Mouse (Mus musculus) heart, postnatal 36 days (tissue): ENCODE measurements around the gene Pde4b. TPM values are rescaled to one million over a fixed set of nuclear protein-coding genes. Genes with fewer than 3 reads are reported as not detected.

Experiments used
- DNase-seq, 2 experiments: peaks; one replicate each; pipeline ENCODE4 v3.0.0; 2021 to 2022
- intact Hi-C: fragments of 180-260 bp; cut with DNase I; formaldehyde crosslinking; loops from one replicate; pipeline ENCODE4 v1.15.1; 2025
- total RNA-seq, 2 experiments: library from RNA; stranded (reverse); gene quantifications; 2 replicates each; pipeline ENCODE4 v1.2.3; 2021

Gene Pde4b
- total RNA-seq, 2 experiments from 2014 or later: 19.9 to 30.2 TPM

DNA sequence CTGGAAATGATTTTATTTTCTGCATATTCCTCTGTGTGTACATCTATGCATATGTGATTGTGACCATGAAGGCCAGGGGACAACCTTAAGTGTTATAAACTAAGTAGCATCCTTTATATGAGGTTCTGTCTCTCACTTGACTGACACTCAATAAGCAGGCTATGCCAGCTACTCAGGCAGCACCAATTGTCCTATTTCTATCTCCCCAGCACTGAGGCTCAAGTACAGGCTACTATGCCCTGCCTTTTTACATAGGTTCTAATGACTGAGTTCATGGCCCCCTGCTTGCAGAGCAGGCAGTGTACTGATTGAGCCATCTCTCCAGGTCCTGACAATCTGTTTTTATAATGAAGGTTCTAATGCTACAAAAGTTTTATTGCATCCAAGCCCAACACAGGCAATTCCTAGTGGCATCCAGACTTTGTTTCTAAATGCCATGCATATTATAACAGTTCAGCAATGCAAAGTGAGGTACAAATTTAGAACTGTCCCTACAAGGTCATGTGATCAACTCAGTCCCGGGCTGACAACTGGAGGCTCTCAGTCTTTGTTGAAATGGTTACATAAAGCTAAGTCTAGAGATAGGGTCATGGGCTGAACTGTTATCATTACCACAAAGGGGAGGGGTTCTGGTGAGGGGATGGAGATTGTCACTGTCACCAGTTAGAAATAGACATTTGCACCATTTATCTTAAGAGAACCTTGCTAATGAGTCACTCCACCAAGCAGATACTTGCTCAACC is 295.6 kb downstream of the Pde4b start:
- no peak for DNase-seq
- intact Hi-C loops: no loop called here

DNA sequence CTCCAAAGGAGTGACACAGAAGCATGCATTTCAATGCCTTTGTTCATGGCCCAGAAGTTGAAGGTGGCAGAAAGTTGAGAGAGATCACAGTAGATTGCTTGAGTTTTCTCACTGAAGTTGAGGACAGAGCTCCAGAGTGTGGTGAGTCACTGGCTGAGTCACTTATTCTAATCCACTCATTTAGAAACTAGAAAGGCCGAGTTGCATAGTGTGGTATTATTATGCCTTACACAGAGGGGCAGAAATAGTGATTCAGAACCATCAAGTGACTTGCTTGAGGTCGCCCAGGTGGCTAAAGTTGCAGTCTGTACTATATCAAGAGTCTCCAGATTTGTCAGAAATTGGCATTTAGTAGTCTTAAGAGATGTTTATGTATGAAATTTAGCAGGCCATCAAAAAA is 306.3 kb downstream of the Pde4b start:
- DNase-seq: no peak
- intact Hi-C loops: no loop called here

DNA sequence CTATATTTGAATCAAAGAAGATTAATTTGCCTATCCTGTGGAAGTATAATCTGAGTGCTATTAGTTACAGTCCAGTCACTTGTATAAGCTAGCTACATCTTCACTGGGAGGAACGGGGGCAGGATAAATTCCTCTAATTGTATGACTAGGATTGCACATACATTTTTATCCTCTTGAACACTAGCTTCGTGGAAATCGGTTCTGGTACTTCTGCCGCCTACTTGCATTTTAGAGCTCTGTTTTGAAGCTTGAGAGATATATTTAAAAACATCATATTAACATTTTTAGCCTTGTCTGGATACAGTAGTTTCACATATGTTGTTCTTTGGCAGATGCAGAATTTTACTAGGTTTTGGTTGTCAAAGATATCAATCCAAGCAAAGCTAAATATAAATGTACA is 310.0 kb downstream of the Pde4b start:
- intact Hi-C loops: no loop called here
- DNase-seq: no peak

GRCm38 (mm10) chr4:102398512-102398911 is 311.2 kb downstream of the Pde4b start:
- intact Hi-C loops: no loop called here
- no peak for DNase-seq

- intact Hi-C loops: no loop called here
These were observed 319.5 kb downstream of the Pde4b start for GRCm38 (mm10) chr4:102406848-102407247.

GRCm38 (mm10) chr4:102408132-102408531 is 320.8 kb downstream of the Pde4b start:
- no peak for DNase-seq
- intact Hi-C loops: no loop called here

More at GRCm38 (mm10) chr4:102406848-102407247, 319.5 kb downstream of the Pde4b start:
- DNase-seq: no peak

DNA sequence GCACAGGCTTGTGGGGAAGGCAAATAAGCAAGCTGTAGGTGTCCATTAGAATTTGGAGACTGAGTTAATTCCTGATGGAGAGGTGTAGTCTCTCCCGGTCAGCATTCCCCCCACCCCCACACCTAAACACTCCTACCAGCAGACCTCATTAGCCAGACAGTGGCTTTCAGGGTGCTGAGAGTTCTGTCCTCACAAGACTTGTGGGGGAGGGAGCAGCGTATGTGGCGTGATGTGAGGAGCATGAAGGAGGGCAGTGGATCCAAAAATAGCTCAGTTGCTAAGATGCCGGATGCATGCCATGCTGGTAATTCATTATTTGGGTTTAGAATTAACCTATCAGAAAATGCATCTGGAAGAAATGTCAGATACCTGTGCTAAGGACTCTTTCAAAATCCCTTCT is 321.6 kb downstream of the Pde4b start:
- intact Hi-C loops: no loop called here
- DNase-seq: no peak

GRCm38 (mm10) chr4:102413101-102413500 is 325.8 kb downstream of the Pde4b start:
- intact Hi-C loops: no loop called here
- DNase-seq: no peak

- intact Hi-C loops: no loop called here
- DNase-seq: no peak
These were observed 326.5 kb downstream of the Pde4b start for GRCm38 (mm10) chr4:102413794-102414193.

DNA sequence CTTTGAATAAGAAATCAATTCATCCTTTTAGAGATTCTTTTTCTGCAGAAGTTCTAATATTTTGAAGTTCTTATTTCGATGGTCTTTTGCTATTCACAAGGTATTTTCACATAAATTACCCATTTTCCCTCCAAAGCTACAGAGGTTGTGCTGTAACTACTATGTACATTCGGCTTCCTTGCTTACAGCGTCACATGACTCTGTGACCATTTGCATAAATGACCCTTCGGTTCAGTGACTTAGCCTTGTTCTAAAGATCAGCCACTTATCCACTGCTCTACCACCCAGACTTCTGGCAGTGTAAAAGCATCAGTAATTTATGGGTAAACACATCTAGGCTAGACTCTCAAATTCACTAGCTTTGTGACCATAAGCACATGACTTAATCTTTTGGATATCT is 327.3 kb downstream of the Pde4b start:
- DNase-seq: no peak
- intact Hi-C loops: no loop called here

- DNase-seq: no peak
- intact Hi-C loops: no loop called here
These were observed 333.6 kb downstream of the Pde4b start for GRCm38 (mm10) chr4:102420794-102421397.

DNA sequence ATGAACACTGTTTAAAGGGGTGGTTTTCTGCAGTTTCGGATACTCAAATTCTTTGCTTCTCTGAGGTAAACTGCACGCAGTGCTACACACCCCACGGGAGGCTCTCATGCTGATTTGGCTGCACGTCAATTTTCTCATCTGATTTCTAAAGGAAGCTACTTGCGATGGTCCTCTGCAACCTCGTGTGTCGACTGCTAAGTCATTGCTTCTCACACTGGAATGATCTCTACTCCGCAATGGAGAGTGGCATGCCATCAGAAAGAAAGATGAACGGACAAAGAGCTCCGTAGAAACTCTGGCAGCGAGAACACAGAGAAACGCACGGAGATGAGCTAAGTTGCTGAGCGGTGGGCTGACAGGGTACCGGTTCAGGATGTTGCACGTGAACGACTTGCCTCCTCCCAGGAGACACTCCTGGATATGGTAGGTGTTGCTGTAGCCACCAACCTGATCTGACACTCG is 334.1 kb downstream of the Pde4b start:
- intact Hi-C loops: no loop called here
- DNase-seq: no peak

GRCm38 (mm10) chr4:102424104-102424503 is 336.8 kb downstream of the Pde4b start:
- intact Hi-C loops: no loop called here

GRCm38 (mm10) chr4:102425422-102425821 is 338.1 kb downstream of the Pde4b start:
- intact Hi-C loops: no loop called here
- no peak for DNase-seq

More at GRCm38 (mm10) chr4:102424104-102424503, 336.8 kb downstream of the Pde4b start:
- DNase-seq: no peak

GRCm38 (mm10) chr4:102429730-102430341 is 342.5 kb downstream of the Pde4b start:
- DNase-seq: no peak
- intact Hi-C loops: no loop called here

- no peak for DNase-seq
- intact Hi-C loops: no loop called here
These were observed 344.9 kb downstream of the Pde4b start for GRCm38 (mm10) chr4:102432040-102432782.

DNA sequence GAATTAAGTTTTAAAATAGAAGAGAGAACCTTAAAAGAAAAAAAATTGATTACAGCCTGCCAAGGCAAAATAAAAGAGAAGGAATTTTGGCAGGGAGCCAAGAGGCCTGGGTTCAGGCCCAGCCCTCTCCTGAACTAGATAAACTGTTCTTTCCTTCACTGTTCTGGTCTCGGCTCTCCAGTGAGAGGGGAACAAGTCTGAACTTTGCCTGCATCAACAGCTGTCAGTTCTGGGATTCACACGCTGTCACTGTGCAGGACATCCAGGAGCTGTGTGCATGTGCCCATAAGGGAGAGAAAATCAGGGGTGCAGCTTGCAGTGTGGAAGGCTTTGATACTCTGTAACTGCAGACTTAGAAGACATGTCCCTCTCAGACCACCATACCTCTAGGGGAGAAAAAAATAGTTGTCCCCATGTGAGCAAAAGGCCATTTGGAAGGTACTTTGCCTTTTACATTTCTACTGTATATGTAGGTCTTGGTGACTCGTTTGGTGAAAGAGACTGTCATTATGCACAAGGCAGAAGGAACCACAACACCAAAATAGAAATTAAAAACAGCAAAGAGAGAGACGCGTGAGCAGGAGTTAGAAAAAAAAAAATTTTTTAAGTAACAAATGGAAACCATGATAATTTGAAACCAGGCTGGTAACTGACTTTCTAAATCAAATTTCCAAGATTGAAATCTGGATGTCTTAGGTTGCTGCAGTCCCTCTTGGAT is 352.2 kb downstream of the Pde4b start:
- peak; percentile 37 to 47 for DNase-seq
- intact Hi-C loops: loop anchor here (10.0 kb wide), 1 partner anchor 185 kb away; no protein-coding TSS in a partner anchor

DNA sequence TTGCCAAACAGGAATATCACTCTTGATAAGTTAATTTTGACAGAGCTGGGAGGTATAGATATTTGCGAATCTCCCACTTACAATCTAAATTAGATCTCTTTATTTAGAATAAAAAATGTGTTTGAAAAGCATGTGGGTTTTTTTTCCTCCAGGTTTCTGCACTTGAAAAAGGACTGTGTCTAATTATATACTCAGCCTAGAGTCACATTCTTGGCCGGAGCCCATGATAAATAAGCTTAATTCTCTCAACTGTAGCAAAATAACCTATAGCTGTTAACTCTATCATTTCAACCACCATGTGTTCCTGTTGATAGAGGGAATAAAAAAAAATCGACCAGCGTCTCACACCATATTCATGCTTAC is 352.8 kb downstream of the Pde4b start:
- intact Hi-C loops: loop anchor here (10.0 kb wide), 1 partner anchor 185 kb away; no protein-coding TSS in a partner anchor
- no peak for DNase-seq

DNA sequence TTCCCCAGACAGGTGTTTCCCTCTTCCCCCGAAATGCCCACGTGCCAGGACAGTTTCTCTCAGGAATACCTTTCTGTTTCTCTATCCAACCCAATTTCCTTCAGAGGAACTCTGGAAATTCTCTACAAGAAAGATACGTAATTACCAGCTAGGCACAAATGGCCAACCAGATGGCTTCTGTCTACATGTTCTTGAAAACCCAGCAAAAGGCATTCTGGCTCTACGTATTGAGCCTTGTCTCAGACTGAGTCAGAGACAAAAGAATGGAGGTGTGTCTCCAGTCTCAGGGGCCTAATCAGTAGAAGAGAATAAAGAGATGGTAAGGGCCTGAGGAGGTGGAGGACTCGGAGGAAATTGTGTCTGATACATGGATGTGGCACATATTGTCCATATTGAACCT is 356.2 kb downstream of the Pde4b start:
- no peak for DNase-seq
- intact Hi-C loops: loop anchor here (10.0 kb wide), 1 partner anchor 189 kb away; no protein-coding TSS in a partner anchor

- intact Hi-C loops: loop anchor here (10.0 kb wide), 1 partner anchor 190 kb away; no protein-coding TSS in a partner anchor
- DNase-seq: no peak
These were observed 357.2 kb downstream of the Pde4b start for GRCm38 (mm10) chr4:102444501-102444900.
